Mouse (Mus musculus) limb, embryonic 13.5 days (tissue): ENCODE measurements around the gene Rap1gds1. TPM values are rescaled to one million over a fixed set of nuclear protein-coding genes. Genes with fewer than 3 reads are reported as not detected.

Source experiments
- ATAC-seq: fragments of 200-750 bp; cut with Nextera tagmentation; 2 replicates; pipeline ENCODE4 v1.8.0; 2017; ENCODE audit warnings: low read depth, moderate number of reproducible peaks, moderate TSS enrichment; ENCODE audit not compliant: low FRiP score
- H3K27ac ChIP-seq: fragments of 300-500 bp; sonication (generic); 2 replicates; pipeline ENCODE4 v1.5.1; 2015; ENCODE audit warnings: inconsistent platforms, mild to moderate bottlenecking, moderate library complexity
- H3K27me3 ChIP-seq: fragments of 300-500 bp; sonication (generic); 2 replicates; pipeline ENCODE4 v1.6.1; 2015; ENCODE audit warnings: mild to moderate bottlenecking, inconsistent platforms
- H3K36me3 ChIP-seq: fragments of 300-500 bp; sonication (generic); 2 replicates; pipeline ENCODE4 v1.6.1; 2015; ENCODE audit warnings: inconsistent platforms, mild to moderate bottlenecking, moderate library complexity
- H3K4me1 ChIP-seq: fragments of 300-500 bp; sonication (generic); 2 replicates; pipeline ENCODE4 v1.6.1; 2015; ENCODE audit warnings: inconsistent platforms
- H3K4me2 ChIP-seq: fragments of 300-500 bp; sonication (generic); replicated peaks from 2 replicates; pipeline ENCODE4 v1.6.1; 2015; ENCODE audit warnings: inconsistent platforms, mild to moderate bottlenecking, moderate library complexity
- H3K4me3 ChIP-seq: fragments of 300-500 bp; sonication (generic); 2 replicates; pipeline ENCODE4 v1.5.1; 2015; ENCODE audit warnings: moderate library complexity, mild to moderate bottlenecking, inconsistent platforms
- H3K9ac ChIP-seq: fragments of 300-500 bp; sonication (generic); 2 replicates; pipeline ENCODE4 v1.6.1; 2015; ENCODE audit warnings: mild to moderate bottlenecking, inconsistent platforms
- H3K9me3 ChIP-seq: fragments of 300-500 bp; sonication (generic); 2 replicates; pipeline ENCODE4 v1.6.1; 2016; ENCODE audit warnings: inconsistent platforms
- WGBS: fragments of 180-500 bp; shearing (Covaris S2); methylation state at CpG from one replicate; pipeline ENCODE4 v1.1.7; 2015; 5-methylcytosine and 5-hydroxymethylcytosine counted together
- polyA plus RNA-seq: library from polyadenylated mRNA; unstranded; fragments of >200 nt; fragmentation: Nextera tagmentation; extraction: Ambion mirVana; gene quantifications from 2 replicates; pipeline ENCODE4 v1.2.1, GENCODE M21; 2015

The Rap1gds1 gene
- polyA plus RNA-seq, 1 experiment from 2014 or later, result 55.4 TPM

- Histone ChIP-seq H3K9me3 (peaks cover 11% of the 10 kb centered on the region; the same call in 1 of the 2 replicates), H3K36me3 (no peaks in the 10 kb centered on the region), H3K27me3 (no peaks in the 10 kb centered on the region), H3K4me1 (no peaks in the 10 kb centered on the region), H3K9ac (no peak overlapping the region), H3K27ac (no peak overlapping the region), H3K4me3 (no peak overlapping the region), H3K4me2 (no peak overlapping the region)
- ATAC-seq, result no peak
- WGBS, result 55% methylated on average over 5 of the region's 5 CpGs
Observed at GRCm38 (mm10) chr3:139083778-139084539, 9.0 kb upstream of the Rap1gds1 start.

- no peaks in the 10 kb centered on the region for H3K36me3 ChIP-seq
- H3K9me3 ChIP-seq, result no peaks in the 10 kb centered on the region
- H3K4me2 ChIP-seq, result no peak overlapping the region
- no peak for ATAC-seq
- WGBS, result 92% methylated on average over 6 of the region's 6 CpGs
- no peak overlapping the region for H3K9ac ChIP-seq
- H3K27ac ChIP-seq, result no peak overlapping the region
- H3K4me1 ChIP-seq, result peaks cover 7% of the 10 kb centered on the region; the same call in 1 of the 2 replicates
- no peaks in the 10 kb centered on the region for H3K27me3 ChIP-seq
- H3K4me3 ChIP-seq, result no peak overlapping the region
Observed at GRCm38 (mm10) chr3:139079831-139080230, 4.8 kb upstream of the Rap1gds1 start.

- Histone ChIP-seq H3K4me1 (peaks cover 11% of the 10 kb centered on the region), H3K4me2 (no peak overlapping the region), H3K27ac (no peak overlapping the region), H3K4me3 (no peak overlapping the region), H3K9me3 (no peaks in the 10 kb centered on the region), H3K27me3 (no peaks in the 10 kb centered on the region), H3K36me3 (no peaks in the 10 kb centered on the region), H3K9ac (no peak overlapping the region)
- ATAC-seq, result no peak
- whole genome bisulfite sequencing, result 83% methylated on average over 3 of the region's 3 CpGs
Observed at GRCm38 (mm10) chr3:139078010-139078409, 3.0 kb upstream of the Rap1gds1 start.

- no peaks in the 10 kb centered on the region for H3K9me3 ChIP-seq
- H3K4me1 ChIP-seq, result peaks cover 13% of the 10 kb centered on the region
- peak overlapping the region; percentile 86 for H3K9ac ChIP-seq
- H3K36me3 ChIP-seq, result no peaks in the 10 kb centered on the region
- peak overlapping the region; percentile 87 for H3K4me2 ChIP-seq
- H3K27me3 ChIP-seq, result no peaks in the 10 kb centered on the region
- peak overlapping the region; percentile 86 for H3K4me3 ChIP-seq
- no peak for ATAC-seq
- no peak overlapping the region for H3K27ac ChIP-seq
- WGBS, result 3% methylated on average over 7 of the region's 7 CpGs
Observed at GRCm38 (mm10) chr3:139076059-139076455, 1.1 kb upstream of the Rap1gds1 start.

GRCm38 (mm10) chr3:139075333-139076058 is 495 bp upstream of the Rap1gds1 start:
- Histone ChIP-seq H3K27ac (peak overlapping the region; percentile 86), H3K27me3 (no peaks in the 10 kb centered on the region), H3K9ac (peak overlapping the region; percentile 86), H3K4me1 (peaks cover 13% of the 10 kb centered on the region), H3K4me3 (peak overlapping the region; percentile 86), H3K4me2 (peak overlapping the region; percentile 87), H3K9me3 (no peaks in the 10 kb centered on the region), H3K36me3 (no peaks in the 10 kb centered on the region)
- under 1% methylated on average over 64 of the region's 72 CpGs for WGBS
- peak; percentile 98 for ATAC-seq

GRCm38 (mm10) chr3:139073801-139074483 is 1.1 kb downstream of the Rap1gds1 start:
- no peak for ATAC-seq
- no peaks in the 10 kb centered on the region for H3K9me3 ChIP-seq
- H3K4me1 ChIP-seq, result peaks cover 21% of the 10 kb centered on the region
- peak overlapping the region; percentile 92 for H3K9ac ChIP-seq
- peak overlapping the region; percentile 86 for H3K4me3 ChIP-seq
- peak overlapping the region; percentile 96 for H3K27ac ChIP-seq
- peak overlapping the region; percentile 71 for H3K4me2 ChIP-seq
- 2% methylated on average over 12 of the region's 12 CpGs for WGBS
- H3K27me3 ChIP-seq, result no peaks in the 10 kb centered on the region
- no peaks in the 10 kb centered on the region for H3K36me3 ChIP-seq

- Histone ChIP-seq H3K27ac (no peak overlapping the region), H3K27me3 (no peaks in the 10 kb centered on the region), H3K9me3 (no peaks in the 10 kb centered on the region), H3K4me1 (peaks cover 14% of the 10 kb centered on the region), H3K4me3 (no peak overlapping the region), H3K4me2 (no peak overlapping the region), H3K36me3 (no peaks in the 10 kb centered on the region), H3K9ac (no peak overlapping the region)
- no peak for ATAC-seq
- WGBS, result 23% methylated on average over 4 of the region's 4 CpGs
Observed at GRCm38 (mm10) chr3:139069539-139069938, 5.5 kb downstream of the Rap1gds1 start.

- Histone ChIP-seq H3K9ac (no peak overlapping the region), H3K9me3 (no peaks in the 10 kb centered on the region), H3K36me3 (peaks cover 14% of the 10 kb centered on the region), H3K4me3 (no peak overlapping the region), H3K27ac (no peak overlapping the region), H3K4me1 (no peaks in the 10 kb centered on the region; the same call in 1 of the 2 replicates), H3K4me2 (no peak overlapping the region), H3K27me3 (no peaks in the 10 kb centered on the region)
- WGBS, result 96% methylated on average over 9 of the region's 9 CpGs
- ATAC-seq, result no peak
Observed at GRCm38 (mm10) chr3:139064076-139064475, 10.9 kb downstream of the Rap1gds1 start.

- Histone ChIP-seq H3K27me3 (no peaks in the 10 kb centered on the region), H3K4me2 (no peak overlapping the region), H3K9ac (no peak overlapping the region), H3K4me3 (no peak overlapping the region), H3K9me3 (no peaks in the 10 kb centered on the region), H3K27ac (no peak overlapping the region), H3K36me3 (peaks cover 14% of the 10 kb centered on the region), H3K4me1 (no peaks in the 10 kb centered on the region)
- WGBS, result 88% methylated on average over 3 of the region's 3 CpGs
- ATAC-seq, result no peak
Observed at GRCm38 (mm10) chr3:139062088-139062487, 12.9 kb downstream of the Rap1gds1 start.

- Histone ChIP-seq H3K4me1 (no peaks in the 10 kb centered on the region), H3K4me3 (no peak overlapping the region), H3K4me2 (no peak overlapping the region), H3K27ac (no peak overlapping the region), H3K9me3 (no peaks in the 10 kb centered on the region), H3K27me3 (no peaks in the 10 kb centered on the region), H3K36me3 (peaks cover 25% of the 10 kb centered on the region), H3K9ac (no peak overlapping the region)
- ATAC-seq, result no peak
- WGBS, result 90% methylated on average over 12 of the region's 12 CpGs
Observed at GRCm38 (mm10) chr3:139048701-139049622, 26.0 kb downstream of the Rap1gds1 start.

- Histone ChIP-seq H3K4me3 (no peak overlapping the region), H3K9me3 (0 out of 2 replicates have a peak, but pooled peaks cover 4% of the 10 kb centered on the region), H3K36me3 (peaks cover 13% of the 10 kb centered on the region), H3K27me3 (no peaks in the 10 kb centered on the region), H3K4me2 (no peak overlapping the region), H3K4me1 (no peaks in the 10 kb centered on the region), H3K9ac (no peak overlapping the region), H3K27ac (no peak overlapping the region)
- ATAC-seq, result no peak
- WGBS, result 85% methylated on average over 3 of the region's 3 CpGs
Observed at GRCm38 (mm10) chr3:139042433-139042854, 32.6 kb downstream of the Rap1gds1 start.
